Mouse (Mus musculus) gastrocnemius, adult 8-10 months (tissue): ENCODE data around the gene Dapk2. TPM values are rescaled to one million over a fixed set of nuclear protein-coding genes. Genes with fewer than 3 reads are reported as not detected.
"Not testable (repeated sequence)": the region's sequence is repeated elsewhere in the genome, so short reads cannot be mapped to it uniquely, and the experiment has no call there.

Experiments used
- DNase-seq, 2 experiments: peaks; one replicate each; pipeline ENCODE4 v3.0.0; 2022; ENCODE audit warnings: low spot score in 2 of 2
- total RNA-seq, 4 experiments: library from RNA; stranded (reverse); gene quantifications; 2 replicates each; pipeline ENCODE4 v1.2.4; 2022

The Dapk2 gene
- total RNA-seq, 4 experiments from 2014 or later, result 28.1 to 36.2 (median 34.1) TPM

DNA sequence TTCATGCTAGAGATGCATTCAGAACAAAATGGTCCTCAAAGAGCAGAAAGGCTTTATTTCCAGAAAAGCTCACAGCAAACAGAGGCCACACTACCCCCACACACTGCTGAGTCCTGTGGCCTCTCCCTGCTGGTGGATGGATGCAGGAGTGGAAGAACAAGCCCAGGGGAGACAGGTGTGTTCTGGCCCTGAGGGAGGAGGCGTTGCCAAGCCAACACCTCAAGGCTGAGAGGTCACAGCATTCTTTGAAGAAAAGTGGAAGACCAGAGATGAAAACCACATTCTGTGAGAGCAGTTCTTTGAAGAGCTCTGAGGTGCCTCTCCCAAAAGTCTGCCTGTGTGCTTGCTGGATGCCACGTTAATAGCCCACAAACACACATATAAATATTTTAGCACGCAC, 116.6 kb downstream of the Dapk2 start:
- DNase-seq, result no peak

DNA sequence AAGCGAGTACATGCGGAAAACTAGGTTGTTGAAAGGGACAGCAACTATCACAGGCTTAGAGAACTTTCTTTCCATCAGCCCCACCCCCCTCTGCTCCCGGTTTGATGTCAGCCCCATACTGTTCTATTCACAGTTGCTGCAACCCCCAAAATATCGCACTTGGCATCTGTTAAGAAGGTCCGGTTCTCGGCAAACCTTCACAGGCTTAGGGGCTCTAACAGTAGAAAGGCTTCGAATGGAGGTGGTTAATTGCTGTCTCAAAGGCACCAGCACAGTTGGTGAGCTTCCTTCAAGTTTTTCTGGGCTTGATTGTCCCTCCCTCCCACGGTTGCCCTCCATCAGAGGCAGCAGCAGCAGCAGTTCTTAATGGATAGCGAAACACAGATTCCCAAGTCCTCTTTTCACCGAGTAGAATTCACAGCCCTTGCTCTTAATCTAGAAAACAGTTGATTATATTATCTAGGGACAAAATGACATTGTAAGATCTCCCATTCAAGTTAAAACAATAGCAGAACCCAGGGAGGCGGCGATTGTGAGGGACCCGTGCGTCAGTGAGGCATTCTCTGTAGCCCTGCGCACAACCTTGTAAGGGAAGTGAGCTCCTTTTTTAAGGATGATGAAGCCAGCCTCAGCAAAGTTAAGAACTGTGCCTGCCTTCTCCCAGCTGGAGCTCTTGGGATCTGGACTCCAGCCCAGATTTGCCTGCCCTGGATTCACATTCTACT, 117.4 kb downstream of the Dapk2 start:
- DNase-seq, result no peak

DNA sequence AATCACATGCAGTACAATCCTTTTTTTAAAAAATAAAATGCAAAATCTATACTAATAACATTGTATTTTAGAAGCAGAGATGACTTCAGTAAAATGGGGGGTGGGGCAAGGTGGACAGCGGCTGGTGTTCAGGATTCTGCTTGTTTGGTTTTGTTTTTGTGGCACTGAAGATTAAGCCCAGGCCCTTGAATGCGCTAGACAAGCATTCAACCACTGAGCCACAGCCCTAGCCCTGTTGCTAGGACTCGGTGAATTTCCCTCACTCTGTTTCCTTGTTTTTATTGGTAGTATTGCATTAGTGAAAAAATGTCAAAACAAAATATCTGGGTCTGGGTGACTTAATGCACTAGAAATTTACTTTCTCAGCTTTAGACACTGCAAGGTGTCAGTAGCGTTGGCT, 118.0 kb downstream of the Dapk2 start:
- no peak for DNase-seq

- peak; percentile 78 to 79 for DNase-seq
Observed at GRCm38 (mm10) chr9:66276697-66277385, 118.8 kb downstream of the Dapk2 start.

- DNase-seq, result peak; percentile 86 to 90
Observed at GRCm38 (mm10) chr9:66279647-66280046, 121.6 kb downstream of the Dapk2 start.

GRCm38 (mm10) chr9:66280496-66280895, 122.5 kb downstream of the Dapk2 start:
- no peak for DNase-seq

- DNase-seq, result no peak
Observed at GRCm38 (mm10) chr9:66281501-66281951, 123.5 kb downstream of the Dapk2 start.

DNA sequence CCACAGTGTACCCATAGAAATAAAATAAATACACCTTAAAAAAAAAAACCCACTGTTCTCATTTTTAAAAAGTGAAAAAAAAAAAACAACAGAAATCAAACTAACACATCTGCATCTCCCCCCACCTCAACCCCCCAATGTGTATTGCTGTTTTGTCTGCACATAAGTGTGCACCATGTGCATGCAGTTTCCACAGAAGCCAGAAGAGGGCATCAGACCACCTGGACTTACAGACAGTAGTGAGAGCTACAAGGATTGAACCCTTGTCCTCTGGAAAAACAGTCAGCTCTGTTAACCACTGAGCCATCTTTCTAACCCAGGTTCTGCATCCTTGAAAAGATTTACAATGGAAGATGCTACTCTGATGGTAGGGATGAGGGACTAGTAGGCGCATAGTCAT, 124.6 kb downstream of the Dapk2 start:
- no peak for DNase-seq

DNA sequence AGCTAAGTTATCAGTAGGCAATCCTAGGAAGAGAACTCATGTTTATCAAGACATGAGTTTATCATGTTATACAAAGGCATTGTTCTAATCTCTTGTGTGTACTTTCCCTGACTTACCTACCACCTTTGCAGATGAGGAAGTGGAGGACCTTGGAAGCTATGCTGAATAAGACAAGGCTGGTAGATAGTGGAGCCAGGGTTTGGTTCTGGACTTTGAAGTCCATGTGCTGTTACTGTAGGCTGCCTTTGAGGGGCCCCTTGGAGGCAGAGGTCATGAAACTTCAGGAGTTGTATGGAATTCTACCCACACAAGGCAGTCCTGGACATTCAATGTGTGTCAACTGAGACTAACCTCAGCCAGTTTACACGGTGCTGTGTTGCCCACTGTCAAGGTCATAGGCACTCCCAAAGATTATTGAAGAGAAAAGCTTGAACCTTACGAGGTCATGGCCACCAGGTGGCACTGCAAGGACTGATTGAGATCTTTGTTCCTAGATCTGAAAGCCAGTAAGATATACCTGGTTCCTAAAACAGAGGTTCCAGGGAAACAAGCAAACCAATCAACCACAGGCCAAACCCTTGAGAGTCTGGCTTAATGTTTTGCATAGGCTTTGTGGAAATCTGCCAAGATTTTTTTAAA, 125.7 kb downstream of the Dapk2 start:
- peak in 1 of 2 experiments; percentile 64 for DNase-seq

DNA sequence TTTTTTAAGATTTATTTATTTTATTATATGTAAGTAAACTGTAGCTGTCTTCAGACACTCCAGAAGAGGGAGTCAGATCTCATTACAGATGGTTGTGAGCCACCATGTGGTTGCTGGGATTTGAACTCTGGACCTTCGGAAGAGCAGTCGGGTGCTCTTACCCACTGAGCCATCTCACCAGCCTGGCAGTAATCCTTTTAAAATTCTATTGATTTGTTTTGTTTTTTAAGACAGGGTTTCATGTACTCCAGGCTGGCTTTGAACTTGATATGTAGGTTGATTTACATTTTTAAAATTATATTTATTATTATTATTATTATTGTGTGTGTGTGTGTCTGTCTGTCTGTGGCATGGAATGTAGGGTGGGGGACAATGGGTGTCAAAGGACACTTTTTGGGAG, 127.2 kb downstream of the Dapk2 start:
- not testable (repeated sequence) for DNase-seq

- DNase-seq, result no peak
Observed at GRCm38 (mm10) chr9:66285901-66286300, 127.9 kb downstream of the Dapk2 start.

- no peak for DNase-seq
Observed at GRCm38 (mm10) chr9:66290727-66291126, 132.7 kb downstream of the Dapk2 start.

- DNase-seq, result no peak
Observed at GRCm38 (mm10) chr9:66293319-66293718, 135.3 kb downstream of the Dapk2 start.

GRCm38 (mm10) chr9:66294227-66294626, 136.2 kb downstream of the Dapk2 start:
- DNase-seq, result no peak

DNA sequence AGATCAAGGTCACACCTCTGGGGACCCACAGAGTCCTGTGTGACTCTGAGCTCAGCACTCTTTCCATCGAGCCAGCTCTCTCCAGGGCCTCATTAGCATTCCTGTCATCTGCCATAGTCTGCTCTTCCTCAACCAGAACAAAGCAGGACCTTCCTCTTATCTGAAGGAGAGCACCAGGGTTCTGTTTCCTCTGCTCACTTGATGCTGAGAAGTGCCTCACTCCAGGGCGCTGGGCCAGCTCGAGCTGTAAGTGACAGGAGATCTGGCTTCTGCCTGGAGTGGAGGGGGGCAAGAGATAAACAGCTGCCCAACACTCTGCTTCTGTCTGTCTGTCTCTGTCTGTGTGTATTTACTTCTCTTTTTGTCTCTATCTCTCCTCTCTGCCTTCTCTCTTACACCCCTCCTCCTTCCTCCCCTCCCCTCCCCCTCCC, 137.0 kb downstream of the Dapk2 start:
- DNase-seq, result no peak

- DNase-seq, result no peak
Observed at GRCm38 (mm10) chr9:66295577-66296120, 137.6 kb downstream of the Dapk2 start.

DNA sequence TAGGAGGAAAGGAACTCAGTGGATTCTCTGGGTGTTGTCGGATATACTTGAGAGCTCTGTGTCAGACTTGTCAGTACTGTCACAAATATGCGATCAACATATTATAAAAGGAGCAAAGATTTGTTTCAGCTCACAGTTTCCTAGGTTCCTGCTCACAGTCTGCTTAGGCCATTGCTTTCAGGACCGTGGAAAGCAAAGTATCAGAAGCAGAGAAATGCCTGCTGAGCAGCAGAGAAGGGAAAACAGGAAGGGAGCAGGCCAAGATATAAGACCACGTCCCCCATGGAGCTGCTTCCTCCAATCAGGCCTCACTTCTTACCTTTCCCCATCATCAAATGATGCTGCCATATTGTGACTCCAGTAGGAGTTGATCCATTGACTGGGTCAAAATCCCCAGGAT, 140.8 kb downstream of the Dapk2 start:
- no peak for DNase-seq

DNA sequence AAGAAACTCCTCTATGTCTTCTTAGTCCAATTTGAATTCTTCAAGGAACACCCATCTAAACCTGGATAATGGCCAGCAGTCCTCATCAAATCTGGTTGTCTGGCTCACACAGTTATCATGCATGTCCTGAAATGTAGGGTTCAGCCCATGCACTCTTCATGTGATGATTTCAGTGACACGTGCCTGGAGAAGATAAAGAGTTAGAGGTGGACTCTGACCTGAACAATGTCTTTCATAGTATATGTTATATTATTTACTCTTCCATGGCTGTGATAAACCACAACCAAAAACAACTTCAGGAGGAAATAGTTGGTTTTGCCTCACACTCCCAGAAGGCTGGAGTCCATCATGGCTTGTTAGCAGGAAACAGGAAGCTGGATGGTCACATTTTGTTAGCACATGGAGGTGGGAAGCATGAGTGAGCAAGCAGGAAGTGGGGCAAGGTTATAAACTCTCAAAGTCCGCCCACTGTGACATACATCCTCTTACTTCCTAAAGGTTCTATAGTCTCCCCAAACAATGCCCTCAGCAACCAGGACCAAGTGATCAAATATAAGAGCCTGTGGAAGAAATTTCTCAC, 142.5 kb downstream of the Dapk2 start:
- no peak for DNase-seq

DNA sequence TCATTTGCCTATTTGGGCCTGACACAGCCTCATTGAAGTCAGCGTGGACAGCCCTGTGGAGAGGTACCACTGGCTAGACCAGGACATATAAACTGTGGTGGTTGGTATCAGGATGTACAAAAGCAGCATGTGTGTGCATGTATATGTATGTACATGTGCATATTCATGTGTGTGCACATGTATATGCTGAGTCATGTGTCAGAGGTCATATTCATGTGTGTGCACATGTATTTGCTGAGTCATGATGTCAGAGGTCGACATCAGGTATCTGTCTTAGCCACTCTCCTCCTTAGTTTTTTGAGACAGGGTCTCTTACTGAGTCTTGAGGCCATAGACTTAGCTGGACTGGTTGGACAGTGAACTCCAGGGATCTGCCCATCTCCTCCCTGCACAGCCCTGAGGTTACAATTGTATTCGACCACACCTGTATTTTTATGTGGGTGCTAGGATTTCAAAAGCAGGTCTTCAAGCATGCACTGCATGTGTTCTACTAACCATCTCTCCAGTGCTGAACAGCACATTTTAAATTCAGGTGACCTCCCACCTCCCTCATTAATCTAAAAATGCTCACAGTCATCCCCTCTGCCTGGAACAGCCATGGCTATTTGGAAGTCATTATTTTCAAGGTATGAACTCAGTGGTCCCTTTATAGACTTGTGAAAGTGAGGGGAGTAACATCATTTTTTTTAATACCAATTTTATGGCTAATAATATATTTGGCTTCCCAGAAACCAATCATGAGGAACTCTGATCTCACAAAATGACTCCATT, 146.5 kb downstream of the Dapk2 start:
- DNase-seq, result no peak

GRCm38 (mm10) chr9:66305121-66306112, 147.4 kb downstream of the Dapk2 start:
- peak; percentile 13 for DNase-seq
